8 mouse cellular contexts compared by ENCODE assay signal in the genomic region with DNA sequence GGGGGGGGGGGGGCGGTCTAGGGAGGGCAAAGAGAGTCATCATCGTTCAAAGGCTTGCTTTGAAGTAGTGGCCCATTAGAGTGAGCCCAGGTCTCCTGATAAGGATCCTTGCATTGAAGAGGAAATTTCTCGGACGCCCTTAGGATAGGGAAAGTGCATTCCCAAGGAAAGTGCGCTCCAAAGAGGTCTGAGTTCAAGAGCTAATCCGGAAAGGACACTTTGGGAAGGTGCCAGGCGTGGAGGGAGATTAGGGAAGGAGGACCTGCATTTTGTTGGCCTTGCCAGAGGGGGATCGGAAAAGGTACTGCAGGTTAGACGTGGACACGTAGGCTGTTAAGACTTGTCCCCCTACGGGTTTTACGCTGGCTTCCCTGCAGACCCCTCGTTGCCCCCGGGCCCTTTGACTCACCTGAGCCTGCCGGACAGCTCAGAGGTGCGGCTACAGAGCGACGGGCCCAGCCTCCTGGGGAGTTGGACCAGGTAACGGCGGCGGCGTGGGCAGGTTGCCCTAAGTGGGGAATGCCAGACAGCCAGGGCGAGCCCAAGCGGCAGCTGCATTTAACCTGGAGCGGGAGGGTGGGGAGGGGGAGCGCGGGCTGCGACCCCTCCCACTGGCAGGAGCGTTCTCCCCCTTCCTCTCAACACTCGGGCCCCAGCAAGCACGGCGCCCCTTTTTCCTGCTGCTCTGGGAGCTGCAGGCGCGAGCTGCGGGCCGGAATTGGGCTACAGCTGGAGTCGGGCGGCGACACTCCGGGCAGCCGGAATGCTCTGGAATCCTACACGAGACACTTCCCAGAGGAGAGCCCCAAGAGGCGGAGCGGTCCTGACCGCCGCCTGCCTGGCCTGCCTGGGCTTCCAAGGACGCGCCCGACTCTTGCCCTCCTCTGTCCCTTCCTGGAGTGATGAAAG. TPM values are rescaled to one million over a fixed set of nuclear protein-coding genes. Genes with fewer than 3 reads are reported as not detected.
A peak's percentile ranks its signal among the peaks of the same experiment; 100 is the strongest.
DNase-seq lines count a peak whose midpoint lies in the region; ATAC-seq and TF ChIP-seq lines count a peak whose summit lies in the region.

No protein-coding gene starts in this region.

- peak overlapping the region; percentile 68 for H3K4me2 ChIP-seq in stomach, embryonic 15.5 days

- H3K36me3 ChIP-seq in heart, embryonic 10.5 days: no peaks in the 10 kb centered on the region
- no peaks in the 10 kb centered on the region for H3K36me3 ChIP-seq in kidney, adult 2 months (ENCODE audit: control insufficient read depth, insufficient read depth, low read length)
- no peaks in the 10 kb centered on the region for H3K36me3 ChIP-seq in stomach, embryonic 15.5 days

- TF ChIP-seq POLR2A in kidney, adult 2 months (IDR thresholded peaks at IDR 0.05; ENCODE audit: low read depth, low read length): no peak
- TF ChIP-seq POLR2A in lung, adult 2 months (IDR thresholded peaks at IDR 0.05; ENCODE audit: borderline replicate concordance, extremely low read depth, low read depth, low read length): peak; percentile 62; the same call in 1 of the 2 replicates

- no peaks in the 10 kb centered on the region for H3K9me3 ChIP-seq in heart, embryonic 10.5 days
- H3K9me3 ChIP-seq in stomach, embryonic 15.5 days: no peaks in the 10 kb centered on the region

- DNase-seq in frontal cortex, postnatal 10 days (ENCODE audit: low spot score in 2 of 2): no peak
- DNase-seq in heart, embryonic 10.5 days (ENCODE audit: low spot score): no peak
- DNase-seq in kidney, adult 2 months: peak; percentile 67
- DNase-seq in lung, adult 2 months: peak; percentile 84
- DNase-seq in natural killer cell, adult 2 months (ENCODE audit: low spot score in 2 of 2): no peak
- no peak for DNase-seq in ovary, adult 18-20 months (ENCODE audit: low spot score)

- WGBS in heart, embryonic 10.5 days: under 1% methylated on average over 49 of the region's 49 CpGs
- 5% methylated on average over 49 of the region's 49 CpGs for WGBS in kidney, adult 2 months
- 3% methylated on average over 49 of the region's 49 CpGs for WGBS in lung, adult 2 months
- WGBS in stomach, embryonic 15.5 days: 3% methylated on average over 49 of the region's 49 CpGs

- peak overlapping the region; percentile 59 for H3K4me3 ChIP-seq in heart, embryonic 10.5 days
- peak overlapping the region; percentile 42 for H3K4me3 ChIP-seq in kidney, adult 2 months (ENCODE audit: insufficient read depth, low read depth, low read length)
- peak overlapping the region; percentile 61 for H3K4me3 ChIP-seq in lung, adult 2 months (replicated peaks; ENCODE audit: extremely low read depth, low read depth, low read length)
- peak overlapping the region; percentile 42 for H3K4me3 ChIP-seq in stomach, embryonic 15.5 days (replicated peaks)

- H3K27ac ChIP-seq in heart, embryonic 10.5 days: peak overlapping the region; percentile 67; the same call in 1 of the 2 replicates
- H3K27ac ChIP-seq in kidney, adult 2 months (ENCODE audit: insufficient read depth, low read depth, low read length): no peak overlapping the region
- no peak overlapping the region for H3K27ac ChIP-seq in stomach, embryonic 15.5 days

- H3K9ac ChIP-seq in stomach, embryonic 15.5 days: peak overlapping the region; percentile 14

- 0 out of 2 replicates have a peak, but pooled peaks have one; percentile 24 for ATAC-seq in frontal cortex, adult (ENCODE audit: low TSS enrichment)
- no peak for ATAC-seq in stomach, embryonic 15.5 days (ENCODE audit: insufficient read depth, low FRiP score, low read depth)

- H3K4me1 ChIP-seq in heart, embryonic 10.5 days: peaks cover 45% of the 10 kb centered on the region
- H3K4me1 ChIP-seq in kidney, adult 2 months (ENCODE audit: control insufficient read depth, insufficient read depth, low read length): 0 out of 2 replicates have a peak, but pooled peaks cover 4% of the 10 kb centered on the region
- H3K4me1 ChIP-seq in lung, adult 2 months (ENCODE audit: control insufficient read depth, insufficient read depth, low read length): no peaks in the 10 kb centered on the region
- H3K4me1 ChIP-seq in stomach, embryonic 15.5 days: peaks cover 27% of the 10 kb centered on the region

- no peak for TF ChIP-seq CTCF in kidney, adult 2 months (conservative IDR thresholded peaks at IDR 0.05; ENCODE audit: insufficient read depth, insufficient read length, low read depth, low read length)
- TF ChIP-seq CTCF in lung, adult 2 months (IDR thresholded peaks at IDR 0.05; ENCODE audit: insufficient read depth, low read length): 0 out of 2 replicates have a peak, but pooled peaks have one; percentile 8

- peaks cover 100% of the 10 kb centered on the region for H3K27me3 ChIP-seq in heart, embryonic 10.5 days (ENCODE audit: insufficient read depth, poor library complexity, severe bottlenecking)
- no peaks in the 10 kb centered on the region for H3K27me3 ChIP-seq in kidney, adult 2 months (replicated peaks; ENCODE audit: control insufficient read depth, insufficient read depth, low read length)
- H3K27me3 ChIP-seq in stomach, embryonic 15.5 days (replicated peaks): peaks cover 75% of the 10 kb centered on the region

RNA-seq across cellular contexts. Expression of gene Matn4, which starts 0.6 kb away (rescaled TPM):
- polyA plus RNA-seq in heart, embryonic 10.5 days (2016; fragmentation: Nextera tagmentation; extraction: Ambion mirVana): 0.76 and 1.2 TPM in 2 replicates
- polyA plus RNA-seq in kidney, adult 2 months (2012; rRNA removed): 1.4 and 2.6 TPM in 2 replicates
- polyA plus RNA-seq in lung, adult 2 months (2012; rRNA removed): 78.0 and 80.1 TPM in 2 replicates
- 12.4 and 14.7 TPM in 2 replicates for polyA plus RNA-seq in stomach, embryonic 15.5 days (2015; fragmentation: Nextera tagmentation; extraction: Ambion mirVana)

RNA-seq across cellular contexts. Expression of gene Rbpjl, which starts 1.4 kb away (rescaled TPM):
- 0.02 and 0.08 TPM in 2 replicates for polyA plus RNA-seq in heart, embryonic 10.5 days (2016; fragmentation: Nextera tagmentation; extraction: Ambion mirVana)
- polyA plus RNA-seq in kidney, adult 2 months (2012; rRNA removed): 0.04 TPM in 1 of 2 replicates, not detected in the other
- 86.8 and 101 TPM in 2 replicates for polyA plus RNA-seq in lung, adult 2 months (2012; rRNA removed)
- polyA plus RNA-seq in stomach, embryonic 15.5 days (2015; fragmentation: Nextera tagmentation; extraction: Ambion mirVana): 49.2 and 72.3 TPM in 2 replicates

RNA-seq across cellular contexts. Expression of gene Slpi, which starts 15.4 kb away (rescaled TPM):
- polyA plus RNA-seq in heart, embryonic 10.5 days (2016; fragmentation: Nextera tagmentation; extraction: Ambion mirVana): 0.92 TPM in 1 of 2 replicates, not detected in the other
- 3.0 and 4.6 TPM in 2 replicates for polyA plus RNA-seq in kidney, adult 2 months (2012; rRNA removed)
- 64.8 and 662 TPM in 2 replicates for polyA plus RNA-seq in lung, adult 2 months (2012; rRNA removed)
- 5.2 and 12.0 TPM in 2 replicates for polyA plus RNA-seq in stomach, embryonic 15.5 days (2015; fragmentation: Nextera tagmentation; extraction: Ambion mirVana)

RNA-seq across cellular contexts. Expression of gene Sdc4, which starts 39.4 kb away (rescaled TPM):
- polyA plus RNA-seq in heart, embryonic 10.5 days (2016; fragmentation: Nextera tagmentation; extraction: Ambion mirVana): 37.3 and 37.8 TPM in 2 replicates
- 194 and 212 TPM in 2 replicates for polyA plus RNA-seq in kidney, adult 2 months (2012; rRNA removed)
- 75.1 and 91.1 TPM in 2 replicates for polyA plus RNA-seq in lung, adult 2 months (2012; rRNA removed)
- polyA plus RNA-seq in stomach, embryonic 15.5 days (2015; fragmentation: Nextera tagmentation; extraction: Ambion mirVana): 132 and 135 TPM in 2 replicates

RNA-seq across cellular contexts. Expression of gene Sys1, which starts 52.4 kb away (rescaled TPM):
- polyA plus RNA-seq in heart, embryonic 10.5 days (2016; fragmentation: Nextera tagmentation; extraction: Ambion mirVana): 41.2 and 52.5 TPM in 2 replicates
- 94.5 and 122 TPM in 2 replicates for polyA plus RNA-seq in kidney, adult 2 months (2012; rRNA removed)
- polyA plus RNA-seq in lung, adult 2 months (2012; rRNA removed): 89.8 and 133 TPM in 2 replicates
- 60.6 and 61.8 TPM in 2 replicates for polyA plus RNA-seq in stomach, embryonic 15.5 days (2015; fragmentation: Nextera tagmentation; extraction: Ambion mirVana)

Comparison
In these comparisons a context has a peak if more than half of its experiments do, and no peak if none do; other contexts are left out.
1. DNase-seq: peak in kidney, adult 2 months (single experiment) and lung, adult 2 months (single experiment); none in frontal cortex, postnatal 10 days (0 of 2), heart, embryonic 10.5 days (single experiment), natural killer cell, adult 2 months (0 of 2) and ovary, adult 18-20 months (single experiment).
2. RNA of gene Rbpjl, which starts 1.4 kb away (polyA plus RNA-seq): 86.8 to 101 TPM in lung, adult 2 months and 49.2 to 72.3 TPM in stomach, embryonic 15.5 days; 0.02 to 0.08 TPM in heart, embryonic 10.5 days and 0.04 TPM in kidney, adult 2 months; every median in the first group is over 10 times any median in the second.
3. Peak in every context shown above with its lines, with median percentiles within 50 percentile points of each other: H3K4me3 ChIP-seq.